Mouse (Mus musculus) forebrain, embryonic 15.5 days (tissue): ENCODE results near the gene Rasl10a. TPM values are rescaled to one million over a fixed set of nuclear protein-coding genes. Genes with fewer than 3 reads are reported as not detected.
A peak's percentile ranks its signal among the peaks of the same experiment; 100 is the strongest.

Experiments used
- ATAC-seq: fragments of 200-750 bp; cut with Nextera tagmentation; replicated peaks from 2 replicates; pipeline ENCODE4 v1.8.0; 2017; ENCODE audit warnings: mild to moderate bottlenecking, moderate TSS enrichment, moderate library complexity
- H3K27ac ChIP-seq: fragments of 300-500 bp; sonication (generic); replicated peaks from 2 replicates; pipeline ENCODE4 v1.5.1; 2015; ENCODE audit warnings: mild to moderate bottlenecking, inconsistent platforms
- H3K27me3 ChIP-seq: fragments of 300-500 bp; sonication (generic); 2 replicates; pipeline ENCODE4 v1.6.1; 2015; ENCODE audit warnings: inconsistent platforms
- H3K36me3 ChIP-seq: fragments of 300-500 bp; sonication (generic); 2 replicates; pipeline ENCODE4 v1.6.1; 2015; ENCODE audit warnings: mild to moderate bottlenecking, inconsistent platforms
- H3K4me1 ChIP-seq: fragments of 300-500 bp; sonication (generic); 2 replicates; pipeline ENCODE4 v1.6.1; 2015; ENCODE audit warnings: inconsistent platforms
- H3K4me2 ChIP-seq: fragments of 300-500 bp; sonication (generic); replicated peaks from 2 replicates; pipeline ENCODE4 v1.6.1; 2015; ENCODE audit warnings: mild to moderate bottlenecking, inconsistent platforms
- H3K4me3 ChIP-seq: fragments of 300-500 bp; sonication (generic); 2 replicates; pipeline ENCODE4 v1.5.1; 2015; ENCODE audit warnings: mild to moderate bottlenecking, inconsistent platforms
- H3K9ac ChIP-seq: fragments of 300-500 bp; sonication (generic); replicated peaks from 2 replicates; pipeline ENCODE4 v1.6.1; 2015; ENCODE audit warnings: mild to moderate bottlenecking, inconsistent platforms
- H3K9me3 ChIP-seq: fragments of 300-500 bp; sonication (generic); 2 replicates; pipeline ENCODE4 v1.6.1; 2016; ENCODE audit warnings: inconsistent platforms
- WGBS: fragments of 180-500 bp; shearing (Covaris S2); methylation state at CpG from one replicate; pipeline ENCODE4 v1.1.7; 2015; ENCODE audit warnings: mixed read lengths; 5-methylcytosine and 5-hydroxymethylcytosine counted together
- polyA plus RNA-seq: library from polyadenylated mRNA; unstranded; fragments of >200 nt; fragmentation: Nextera tagmentation; extraction: Ambion mirVana; gene quantifications from 2 replicates; pipeline ENCODE4 v1.2.1, GENCODE M21; 2015

Gene Rasl10a
- polyA plus RNA-seq = 0.56 and 0.78 TPM in 2 replicates

GRCm38 (mm10) chr11:5057856-5058641 lies at the start of gene Rasl10a:
Gene Rasl10a (plus strand): TSS chr11:5058128.
- no peaks in the 10 kb centered on the region for H3K9me3 ChIP-seq
- H3K4me1 ChIP-seq = peaks cover 54% of the 10 kb centered on the region
- no peaks in the 10 kb centered on the region for H3K36me3 ChIP-seq
- 2% methylated on average over 74 of the region's 77 CpGs for WGBS
- H3K9ac ChIP-seq = peak within 1 kb of the TSS; percentile 42
- peaks cover 73% of the 10 kb centered on the region for H3K27me3 ChIP-seq
- H3K4me2 ChIP-seq = peak within 1 kb of the TSS; percentile 72
- ATAC-seq = no peak
- no peak within 1 kb of the TSS for H3K27ac ChIP-seq
- H3K4me3 ChIP-seq = peak within 1 kb of the TSS; percentile 45

- H3K36me3 ChIP-seq = peaks cover 18% of the 10 kb centered on the region
- no peaks in the 10 kb centered on the region for H3K9me3 ChIP-seq
- no peak overlapping the region for H3K27ac ChIP-seq
- no peak overlapping the region for H3K4me3 ChIP-seq
- no peak overlapping the region for H3K4me2 ChIP-seq
- H3K4me1 ChIP-seq = no peaks in the 10 kb centered on the region
- H3K27me3 ChIP-seq = no peaks in the 10 kb centered on the region
- ATAC-seq = no peak
- H3K9ac ChIP-seq = no peak overlapping the region
- 87% methylated on average over 3 of the region's 3 CpGs for WGBS
Measured at GRCm38 (mm10) chr11:5008867-5009266, 49.1 kb upstream of the Rasl10a start.

DNA sequence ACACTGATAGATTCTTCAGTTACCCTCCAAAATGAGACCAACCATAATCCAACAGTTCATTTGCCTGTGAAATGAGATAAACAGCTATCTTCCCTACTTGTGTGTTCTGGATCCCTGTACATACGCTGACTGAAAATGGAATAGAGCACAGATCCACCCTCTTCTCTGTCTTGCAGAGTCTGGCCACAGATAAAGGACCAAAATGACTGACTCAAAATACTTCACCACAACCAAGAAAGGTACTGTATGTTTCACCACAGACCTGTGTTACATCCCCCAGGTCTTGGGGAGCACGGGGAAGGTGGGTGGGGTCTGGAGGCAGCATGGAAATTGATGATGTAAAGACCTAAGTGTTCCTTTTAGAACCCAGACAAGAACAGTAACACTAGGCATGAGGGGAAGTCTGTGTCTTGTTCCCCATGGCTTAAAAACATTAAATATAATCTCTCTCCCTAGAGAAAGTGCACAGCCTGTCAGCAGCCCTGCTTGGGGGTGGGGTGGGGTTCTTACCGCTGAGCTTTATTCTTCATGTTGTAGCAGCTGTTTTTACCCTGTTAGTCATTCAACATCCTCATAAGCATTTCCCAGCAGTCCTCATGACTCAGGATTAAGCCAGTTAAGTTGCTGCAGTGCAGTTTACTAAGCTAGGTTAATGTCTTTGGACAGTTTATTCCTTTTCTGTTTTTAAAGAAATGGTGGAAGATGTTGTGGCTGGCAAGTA lies 48.4 kb upstream of the Rasl10a start:
- ATAC-seq = no peak
- Histone ChIP-seq H3K9me3 (no peaks in the 10 kb centered on the region), H3K4me1 (no peaks in the 10 kb centered on the region), H3K27ac (no peak overlapping the region), H3K9ac (no peak overlapping the region), H3K4me3 (no peak overlapping the region), H3K4me2 (no peak overlapping the region), H3K27me3 (no peaks in the 10 kb centered on the region), H3K36me3 (peaks cover 23% of the 10 kb centered on the region)
- whole genome bisulfite sequencing = 92% methylated on average over 3 of the region's 3 CpGs

- Histone ChIP-seq H3K36me3 (peaks cover 28% of the 10 kb centered on the region), H3K4me1 (no peaks in the 10 kb centered on the region), H3K9me3 (no peaks in the 10 kb centered on the region), H3K4me2 (no peak overlapping the region), H3K9ac (no peak overlapping the region), H3K27ac (no peak overlapping the region), H3K4me3 (no peak overlapping the region), H3K27me3 (no peaks in the 10 kb centered on the region)
- ATAC-seq = no peak
- 88% methylated on average over 1 of the region's 1 CpGs for WGBS
Measured at GRCm38 (mm10) chr11:5010205-5010604, 47.7 kb upstream of the Rasl10a start.

GRCm38 (mm10) chr11:5011480-5011879 lies 46.4 kb upstream of the Rasl10a start:
- Histone ChIP-seq H3K36me3 (peaks cover 37% of the 10 kb centered on the region), H3K4me2 (no peak overlapping the region), H3K9ac (no peak overlapping the region)

GRCm38 (mm10) chr11:5012213-5012715 lies 45.7 kb upstream of the Rasl10a start:
- WGBS = 91% methylated on average over 5 of the region's 5 CpGs
- Histone ChIP-seq H3K4me1 (no peaks in the 10 kb centered on the region), H3K27me3 (no peaks in the 10 kb centered on the region), H3K36me3 (peaks cover 45% of the 10 kb centered on the region), H3K4me2 (no peak overlapping the region), H3K9me3 (no peaks in the 10 kb centered on the region), H3K4me3 (no peak overlapping the region), H3K27ac (no peak overlapping the region), H3K9ac (no peak overlapping the region)
- ATAC-seq = no peak

More at GRCm38 (mm10) chr11:5011480-5011879, 46.4 kb upstream of the Rasl10a start:
- 92% methylated on average over 1 of the region's 1 CpGs for WGBS
- H3K27ac ChIP-seq = no peak overlapping the region
- ATAC-seq = no peak
- no peaks in the 10 kb centered on the region for H3K9me3 ChIP-seq
- no peaks in the 10 kb centered on the region for H3K4me1 ChIP-seq
- no peaks in the 10 kb centered on the region for H3K27me3 ChIP-seq
- H3K4me3 ChIP-seq = no peak overlapping the region

GRCm38 (mm10) chr11:5015720-5016119 lies 42.2 kb upstream of the Rasl10a start:
- H3K27me3 ChIP-seq = no peaks in the 10 kb centered on the region
- ATAC-seq = 0 out of 2 replicates have a peak, but pooled peaks have one; percentile 29
- H3K9me3 ChIP-seq = no peaks in the 10 kb centered on the region
- no peak overlapping the region for H3K27ac ChIP-seq
- peaks cover 69% of the 10 kb centered on the region for H3K36me3 ChIP-seq
- H3K9ac ChIP-seq = no peak overlapping the region
- 50% methylated on average over 2 of the region's 2 CpGs for WGBS
- H3K4me2 ChIP-seq = no peak overlapping the region
- H3K4me3 ChIP-seq = no peak overlapping the region
- H3K4me1 ChIP-seq = no peaks in the 10 kb centered on the region

DNA sequence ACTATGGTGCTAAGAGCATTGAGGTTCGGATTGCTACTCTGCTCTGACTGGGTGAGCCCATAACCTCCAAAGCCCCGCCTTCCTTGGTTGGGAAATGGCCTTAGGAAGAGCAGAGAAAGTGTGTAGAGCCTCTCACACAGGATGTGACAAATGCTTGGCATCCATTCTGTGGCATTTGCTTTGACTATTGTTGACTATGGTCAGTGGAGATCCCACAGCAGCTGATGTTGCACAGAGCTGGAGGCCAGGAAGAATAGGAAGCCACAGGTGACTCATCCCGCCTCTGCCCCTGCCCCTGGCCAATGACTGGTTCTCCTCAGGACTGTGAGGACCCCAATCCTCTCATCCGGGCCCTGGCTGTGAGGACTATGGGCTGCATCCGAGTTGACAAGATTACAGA lies 41.6 kb upstream of the Rasl10a start:
- Histone ChIP-seq H3K4me2 (no peak overlapping the region), H3K27me3 (no peaks in the 10 kb centered on the region), H3K4me3 (no peak overlapping the region), H3K27ac (no peak overlapping the region), H3K4me1 (no peaks in the 10 kb centered on the region), H3K9ac (no peak overlapping the region), H3K9me3 (no peaks in the 10 kb centered on the region), H3K36me3 (peaks cover 69% of the 10 kb centered on the region)
- WGBS = 93% methylated on average over 5 of the region's 5 CpGs
- ATAC-seq = no peak

GRCm38 (mm10) chr11:5017506-5017905 lies 40.4 kb upstream of the Rasl10a start:
- Histone ChIP-seq H3K9ac (no peak overlapping the region), H3K9me3 (no peaks in the 10 kb centered on the region), H3K27ac (no peak overlapping the region), H3K36me3 (peaks cover 71% of the 10 kb centered on the region), H3K4me2 (no peak overlapping the region), H3K4me1 (no peaks in the 10 kb centered on the region), H3K27me3 (no peaks in the 10 kb centered on the region), H3K4me3 (no peak overlapping the region)
- ATAC-seq = no peak
- WGBS = 71% methylated on average over 6 of the region's 6 CpGs

GRCm38 (mm10) chr11:5025108-5025507 lies 32.8 kb upstream of the Rasl10a start:
- Histone ChIP-seq H3K4me1 (no peaks in the 10 kb centered on the region), H3K36me3 (peaks cover 64% of the 10 kb centered on the region), H3K4me2 (no peak overlapping the region), H3K9me3 (no peaks in the 10 kb centered on the region), H3K9ac (no peak overlapping the region), H3K27me3 (no peaks in the 10 kb centered on the region), H3K4me3 (no peak overlapping the region), H3K27ac (no peak overlapping the region)
- ATAC-seq = no peak
- WGBS = 92% methylated on average over 1 of the region's 1 CpGs

- no peaks in the 10 kb centered on the region for H3K4me1 ChIP-seq
- no peak overlapping the region for H3K9ac ChIP-seq
- peaks cover 80% of the 10 kb centered on the region for H3K36me3 ChIP-seq
- no peak for ATAC-seq
- H3K27ac ChIP-seq = no peak overlapping the region
- no peaks in the 10 kb centered on the region for H3K27me3 ChIP-seq
- 90% methylated on average over 7 of the region's 7 CpGs for WGBS
- no peak overlapping the region for H3K4me3 ChIP-seq
- H3K4me2 ChIP-seq = no peak overlapping the region
- H3K9me3 ChIP-seq = no peaks in the 10 kb centered on the region
Measured at GRCm38 (mm10) chr11:5028228-5028627, 29.7 kb upstream of the Rasl10a start.

DNA sequence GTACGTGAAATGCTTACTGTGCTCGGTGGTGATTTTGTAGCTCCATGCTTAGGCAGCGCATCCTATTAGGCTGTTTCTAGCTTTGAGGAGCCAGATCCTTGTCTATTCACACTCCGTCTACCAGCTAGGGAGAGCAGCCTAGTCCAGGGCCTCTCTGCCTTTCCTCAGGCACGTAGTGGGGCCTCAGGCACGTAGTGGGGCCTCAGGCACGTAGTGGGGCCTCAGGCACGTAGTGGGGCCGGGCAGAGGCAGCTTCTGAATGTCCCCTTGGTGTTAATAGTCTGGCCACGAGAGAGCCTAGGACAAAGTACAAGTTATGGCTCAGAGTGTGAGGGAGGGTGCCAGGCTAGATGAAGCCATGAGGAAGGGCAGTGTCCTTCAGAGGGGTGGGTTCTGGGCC lies 25.2 kb upstream of the Rasl10a start:
- H3K36me3 ChIP-seq = peaks cover 81% of the 10 kb centered on the region
- ATAC-seq = no peak
- no peak overlapping the region for H3K9ac ChIP-seq
- H3K9me3 ChIP-seq = no peaks in the 10 kb centered on the region
- WGBS = 96% methylated on average over 10 of the region's 10 CpGs
- no peak overlapping the region for H3K4me2 ChIP-seq
- H3K27ac ChIP-seq = no peak overlapping the region
- H3K4me1 ChIP-seq = no peaks in the 10 kb centered on the region
- no peak overlapping the region for H3K4me3 ChIP-seq
- no peaks in the 10 kb centered on the region for H3K27me3 ChIP-seq
